Comparison of ENCODE assay signal across 9 mouse cellular contexts in genomic region chr5:38085561-38086392, GRCm38 (mm10). TPM values are rescaled to one million over a fixed set of nuclear protein-coding genes. Genes with fewer than 3 reads are reported as not detected.
DNase-seq lines count a peak whose midpoint lies in the region; ATAC-seq and TF ChIP-seq lines count a peak whose summit lies in the region.
"Had no signal": no experiment of that assay in that cellular context is flagged by ENCODE, and none has a peak within 500 bp of the region (broad histone marks: within the 10 kb centered on the region; RNA-seq: fewer than 3 reads in every experiment).

No protein-coding gene starts in this region.

- H3K4me3 ChIP-seq in left cerebral cortex, adult 2 months = no peak overlapping the region
- H3K4me3 ChIP-seq: neural tube, embryonic 13.5 days had no signal

- intact Hi-C loops in left cerebral cortex, adult 2 months (cut with DNase I) = loop anchor here (5.0 kb wide), 3 partner anchors 133 to 318 kb away; no protein-coding TSS in a partner anchor
- intact Hi-C loops in heart, postnatal 10 days (cut with DNase I) = no loop called here

- peak; percentile 37 to 42 for DNase-seq in left cerebral cortex, adult 2 months (ENCODE audit: extremely low spot score in 1 of 2, low spot score in 2 of 2)
- DNase-seq in left cerebral cortex, adult 11 months (ENCODE audit: low spot score) = no peak
- DNase-seq in R1 (ENCODE audit: low read depth, low spot score) = peak; percentile 62
- peak; percentile 86 for DNase-seq in embryo, embryonic 10.5 days (ENCODE audit: low spot score)
- DNase-seq in heart, postnatal 10 days = peak; percentile 56 to 73
- peak; percentile 51 for DNase-seq in layer of hippocampus, adult 9-10 months (ENCODE audit: low spot score)
- DNase-seq in thymus, postnatal 36 days = peak; percentile 27 to 31

- TF ChIP-seq CTCF in left cerebral cortex, adult 2 months (IDR thresholded peaks at IDR 0.05) = peak; percentile 93

- H3K27ac ChIP-seq in left cerebral cortex, adult 2 months = peak overlapping the region; percentile 45
- H3K27ac ChIP-seq: neural tube, embryonic 13.5 days had no signal

- peak; percentile 95 for ATAC-seq in megakaryocyte progenitor cell, adult 5-6 weeks (replicated peaks; ENCODE audit: poor library complexity)

RNA-seq across cellular contexts. Expression of gene Stx18, which starts 47.2 kb away (rescaled TPM):
- total RNA-seq in left cerebral cortex, adult 2 months (2021) = 10 to 100 TPM; 39.2 to 40.9 TPM
- 10 to 100 TPM; 20.9 to 22.2 TPM for total RNA-seq in heart, postnatal 10 days (2021)
- 28.5 and 36.1 TPM in 2 replicates for total RNA-seq in megakaryocyte progenitor cell, adult 5-6 weeks (2015)
- total RNA-seq in megakaryocyte progenitor cell, adult 5-6 weeks (2017) = 50.8 and 62.0 TPM in 2 replicates
